Mouse (Mus musculus) CH12F3 (cell line): Measurements from ENCODE around the gene Tsn.

Experiments used
- in situ Hi-C: fragments of 300-500 bp; cut with MboI; formaldehyde crosslinking; loops from 2 replicates; pipeline ENCODE4 v1.14.3; 2020; ENCODE audit warnings: low sequenced_read_pairs

The Tsn gene

DNA sequence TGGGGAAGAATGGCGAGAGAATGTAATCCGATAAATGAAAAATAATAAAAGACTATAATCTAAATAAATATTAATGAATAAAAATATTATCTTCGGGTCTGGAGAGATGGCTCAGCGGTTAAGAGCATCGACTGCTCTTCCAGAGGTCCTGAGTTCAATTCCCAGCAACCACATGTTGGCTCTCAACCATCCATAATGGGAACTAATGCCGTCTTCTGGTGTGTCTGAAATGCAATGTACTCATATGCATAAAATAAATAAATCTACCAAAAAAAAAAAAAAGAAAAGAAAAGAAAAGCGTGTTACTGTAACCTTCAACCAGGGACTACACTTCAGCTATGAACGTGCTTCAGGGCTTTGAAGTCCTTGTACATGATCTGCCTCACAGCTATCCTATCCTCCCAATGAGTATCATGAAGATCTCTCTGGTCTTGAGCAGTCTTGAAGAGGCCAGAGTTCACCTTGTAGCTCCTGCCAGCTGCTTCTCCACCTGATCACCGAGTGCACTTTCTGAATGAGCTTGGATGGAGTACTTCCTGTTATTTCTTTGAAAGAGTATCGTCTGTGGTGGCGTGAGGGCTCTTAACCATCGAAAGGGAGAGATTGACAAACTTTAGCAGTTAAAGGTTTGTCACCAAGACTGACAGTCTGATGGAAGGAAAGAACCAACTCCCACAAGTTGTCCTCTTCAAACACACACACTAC is at the start of gene Tsn:
Gene Tsn, minus strand, starts transcription at position 118 of the 705 bp plus-strand sequence.
- in situ Hi-C loops, result no loop called here

DNA sequence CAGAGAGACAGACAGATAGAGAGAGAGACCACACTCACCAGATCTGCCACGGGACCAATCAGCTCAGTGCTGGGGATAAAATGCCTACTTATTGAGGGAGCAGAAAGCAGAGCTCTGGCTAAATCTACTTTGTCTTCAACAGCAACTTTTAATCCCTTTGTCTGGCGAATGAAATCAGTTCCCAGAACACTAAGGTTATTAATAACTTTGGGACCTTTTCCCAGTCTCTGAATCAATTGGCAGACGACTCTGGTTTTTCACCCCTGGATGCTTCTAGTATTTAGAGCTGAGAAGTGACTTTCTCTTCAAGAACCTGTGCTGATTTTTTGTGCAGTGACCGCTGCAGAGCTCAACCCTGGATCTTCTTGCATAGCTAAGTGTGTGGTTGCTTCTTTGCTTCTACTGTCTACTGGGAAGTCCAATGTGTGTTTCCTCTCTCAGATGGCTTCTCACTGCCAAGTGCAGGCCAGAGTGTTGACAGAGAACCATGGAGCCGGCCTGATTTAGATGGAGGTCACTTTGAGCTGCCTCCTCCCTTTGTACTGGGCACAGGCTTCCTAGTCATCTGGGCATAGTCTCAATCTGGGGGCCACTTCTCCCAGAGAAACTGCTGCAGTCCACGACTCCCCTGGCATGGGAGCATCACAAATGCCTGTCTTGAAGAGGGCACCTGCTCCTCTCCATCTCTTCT is 47.7 kb upstream of the Tsn start:
- in situ Hi-C loops, result no loop called here

- in situ Hi-C loops, result loop anchor here (25.0 kb wide), 1 partner anchor 412 kb away; no protein-coding TSS in a partner anchor
These were observed 38.4 kb upstream of the Tsn start for GRCm38 (mm10) chr1:118349922-118350321.

GRCm38 (mm10) chr1:118343649-118344435 is 32.3 kb upstream of the Tsn start:
- in situ Hi-C loops, result loop anchor here (25.0 kb wide), 1 partner anchor 418 kb away; no protein-coding TSS in a partner anchor

- in situ Hi-C loops, result loop anchor here (10.0 to 25.0 kb wide), 2 partner anchors 127 to 424 kb away; no protein-coding TSS in a partner anchor
These were observed 26.4 kb upstream of the Tsn start for GRCm38 (mm10) chr1:118337921-118338320.

- in situ Hi-C loops, result loop anchor here (10.0 to 25.0 kb wide), 2 partner anchors 129 to 426 kb away; no protein-coding TSS in a partner anchor
These were observed 24.3 kb upstream of the Tsn start for GRCm38 (mm10) chr1:118335847-118336246.

GRCm38 (mm10) chr1:118334749-118335713 is 23.5 kb upstream of the Tsn start:
- in situ Hi-C loops, result loop anchor here (10.0 to 25.0 kb wide), 2 partner anchors 130 to 427 kb away; no protein-coding TSS in a partner anchor

GRCm38 (mm10) chr1:118321661-118322201 is 10.2 kb upstream of the Tsn start, which contains the start of gene Nifk:
Gene Nifk (plus strand): TSS chr1:118321839.
- in situ Hi-C loops, result no loop called here

DNA sequence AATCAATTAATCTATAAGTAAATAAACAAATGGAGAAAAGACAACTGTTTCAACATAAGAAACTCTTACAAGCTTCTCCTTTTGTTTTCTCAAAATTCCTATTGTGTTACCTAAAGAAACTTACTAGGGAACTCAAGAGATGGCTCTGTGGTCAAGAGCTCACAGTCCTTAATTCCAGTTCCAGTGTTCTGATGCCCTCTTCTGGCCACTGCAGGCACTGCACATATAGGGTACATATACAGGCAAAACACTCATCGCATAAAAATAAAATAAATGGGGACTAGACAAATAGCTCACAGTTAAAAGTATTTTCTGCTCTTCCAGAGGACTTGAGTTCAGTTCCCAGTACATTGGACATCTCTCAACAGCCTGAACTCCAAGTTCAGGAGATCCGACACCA is 9.2 kb upstream of the Tsn start:
- in situ Hi-C loops, result no loop called here

DNA sequence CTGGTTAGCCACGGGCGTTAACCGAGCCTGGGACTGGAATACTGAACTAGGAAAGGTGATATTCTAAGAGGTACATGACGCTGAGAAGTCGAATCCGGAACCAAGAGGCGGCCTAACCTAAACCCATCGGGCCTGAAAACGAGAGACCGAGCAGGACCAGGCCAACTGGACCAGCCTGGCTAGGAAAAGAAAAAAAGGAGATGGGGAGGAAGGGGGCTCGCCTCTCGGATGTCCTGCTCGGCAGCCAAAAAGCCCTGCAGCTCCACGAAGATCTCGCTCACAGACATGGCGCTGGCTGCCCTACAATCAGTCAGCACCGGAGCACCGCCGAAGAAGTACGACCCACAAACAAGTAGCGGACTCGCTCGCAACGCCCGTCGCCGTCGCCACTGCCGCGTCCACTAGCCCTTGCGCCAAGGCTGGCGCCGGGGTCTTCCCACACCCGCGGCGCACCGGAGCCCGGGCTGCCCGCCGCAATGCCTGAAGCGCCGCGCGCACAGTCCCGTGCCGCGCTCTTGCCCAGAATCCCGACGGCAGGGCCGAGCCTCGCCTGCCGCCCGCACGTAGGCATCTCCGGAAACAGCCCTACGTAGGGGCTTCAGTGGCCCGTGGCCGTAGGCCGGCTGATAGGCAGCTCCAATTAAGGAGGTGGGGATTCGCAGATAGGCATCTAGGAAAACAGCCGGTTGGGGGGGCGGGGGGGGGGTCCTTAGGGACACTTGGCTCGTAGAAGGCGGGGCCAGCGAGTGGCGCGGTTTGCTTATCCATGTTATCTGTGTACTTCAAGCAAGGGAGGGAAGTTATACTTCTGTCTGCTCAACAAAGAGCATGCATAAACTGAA is 538 bp downstream of the Tsn start:
- in situ Hi-C loops, result no loop called here

DNA sequence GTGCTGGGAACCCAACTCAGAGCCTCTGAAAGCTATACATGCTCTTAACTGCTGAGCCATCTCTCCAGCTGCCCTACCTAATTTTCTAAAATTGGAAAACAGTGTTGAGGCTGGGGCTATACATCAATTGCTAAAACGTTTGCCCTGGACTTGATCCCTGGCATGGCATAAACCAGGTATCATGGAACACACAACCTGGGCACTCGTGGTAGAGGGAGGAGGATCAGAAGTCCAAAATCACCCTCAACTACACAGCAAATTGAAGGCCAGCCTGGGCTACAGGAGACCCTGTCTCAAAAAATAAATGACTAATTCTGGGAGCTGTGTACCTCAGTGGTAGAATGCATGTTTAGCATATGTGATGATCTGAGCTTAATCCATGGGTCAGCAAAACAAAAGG is 13.8 kb downstream of the Tsn start:
- in situ Hi-C loops, result no loop called here

- in situ Hi-C loops, result no loop called here
These were observed 14.9 kb downstream of the Tsn start for GRCm38 (mm10) chr1:118296673-118297072.

DNA sequence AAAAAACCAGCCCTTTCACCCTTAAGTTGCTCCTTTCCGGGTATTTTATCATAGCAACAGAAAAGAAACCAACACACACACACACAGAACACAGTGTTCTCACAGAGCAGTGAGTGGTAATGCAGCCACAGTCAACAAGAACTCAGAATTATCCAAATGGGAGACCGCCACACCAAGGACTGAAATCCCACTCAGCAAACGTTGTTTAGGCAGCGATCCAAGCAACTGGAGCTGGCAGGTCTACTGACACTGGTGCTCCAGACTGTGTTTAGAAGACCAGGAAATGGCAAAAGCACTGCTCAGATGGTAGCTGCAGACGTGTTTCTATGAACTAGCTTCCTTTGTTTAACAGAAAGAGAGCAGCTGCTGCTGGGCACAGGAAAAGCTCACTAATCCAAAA is 16.7 kb downstream of the Tsn start:
- in situ Hi-C loops, result no loop called here

DNA sequence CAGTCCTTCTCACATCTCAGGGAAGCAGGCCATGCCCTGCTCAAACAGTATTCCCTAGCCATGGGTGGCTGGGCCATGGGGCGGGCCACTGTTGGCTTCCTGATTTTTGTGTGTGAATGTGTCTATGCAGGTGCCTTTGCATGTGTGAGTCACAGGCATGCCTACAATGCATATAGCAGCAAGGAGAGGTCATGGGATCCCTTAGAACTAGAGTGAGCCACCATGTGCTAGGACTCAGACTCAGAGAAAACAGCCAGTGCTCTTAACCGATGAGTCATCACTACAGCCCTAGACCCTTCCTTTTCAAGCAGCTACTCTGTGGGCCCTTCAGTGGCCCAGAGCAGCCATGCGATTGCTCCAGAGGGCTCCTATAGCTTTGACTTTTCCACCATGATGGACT is 17.3 kb downstream of the Tsn start:
- in situ Hi-C loops, result no loop called here

GRCm38 (mm10) chr1:118292291-118292690 is 19.2 kb downstream of the Tsn start:
- in situ Hi-C loops, result no loop called here

GRCm38 (mm10) chr1:118275139-118275538 is 36.4 kb downstream of the Tsn start:
- in situ Hi-C loops, result no loop called here

- in situ Hi-C loops, result no loop called here
These were observed 59.6 kb downstream of the Tsn start for GRCm38 (mm10) chr1:118251931-118252330.
